Mouse (Mus musculus) megakaryocyte, adult 5-6 weeks (primary cell): Measurements from ENCODE around the gene Cops4. TPM values are rescaled to one million over a fixed set of nuclear protein-coding genes. Genes with fewer than 3 reads are reported as not detected.

Experiments
- ATAC-seq: 2 replicates; pipeline ENCODE4 v1.8.0; 2016; ENCODE audit warnings: mild to moderate bottlenecking, inconsistent platforms; ENCODE audit not compliant: poor library complexity, severe bottlenecking
- total RNA-seq, 2 experiments: library from RNA; stranded (forward) in 1 of 2; stranded (reverse) in 1 of 2; fragments of 153-499, 151-499 nt in 1 of 2; fragments of 221-1000, 200-1000 nt in 1 of 2; gene quantifications; 2 replicates each; pipeline versions ENCODE4 v1.2.3 to v1.2.4; 2015 to 2017

The Cops4 gene
- total RNA-seq (2015) (45.6 and 56.6 TPM in 2 replicates), total RNA-seq (2017) (81.4 and 81.5 TPM in 2 replicates)

- peak; percentile 99 for ATAC-seq
Observed at GRCm38 (mm10) chr5:100518049-100519026, at the start of gene Cops4. Cops4 (plus strand) TSS chr5:100518309.

DNA sequence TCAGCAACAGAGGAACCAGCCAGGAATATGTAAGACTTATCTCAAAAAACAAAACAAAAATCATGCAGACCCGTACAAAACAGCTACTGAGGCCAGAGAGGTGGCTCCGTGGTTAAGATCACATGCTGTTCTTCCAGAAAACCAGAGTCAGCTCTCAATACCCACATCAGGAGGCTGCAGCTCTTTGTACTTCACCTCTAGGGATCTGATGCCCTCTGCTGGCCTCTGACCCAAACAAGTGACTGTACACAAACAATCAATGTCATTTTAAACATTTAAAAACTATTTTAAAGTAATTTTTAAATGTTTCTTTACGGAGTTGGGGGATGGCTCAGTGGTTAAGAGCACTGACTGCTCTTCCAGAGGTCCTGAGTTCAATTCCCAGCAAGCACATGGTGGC is 41.8 kb upstream of the Cops4 start:
- peak; percentile 43; the same call in 1 of the 2 replicates for ATAC-seq

DNA sequence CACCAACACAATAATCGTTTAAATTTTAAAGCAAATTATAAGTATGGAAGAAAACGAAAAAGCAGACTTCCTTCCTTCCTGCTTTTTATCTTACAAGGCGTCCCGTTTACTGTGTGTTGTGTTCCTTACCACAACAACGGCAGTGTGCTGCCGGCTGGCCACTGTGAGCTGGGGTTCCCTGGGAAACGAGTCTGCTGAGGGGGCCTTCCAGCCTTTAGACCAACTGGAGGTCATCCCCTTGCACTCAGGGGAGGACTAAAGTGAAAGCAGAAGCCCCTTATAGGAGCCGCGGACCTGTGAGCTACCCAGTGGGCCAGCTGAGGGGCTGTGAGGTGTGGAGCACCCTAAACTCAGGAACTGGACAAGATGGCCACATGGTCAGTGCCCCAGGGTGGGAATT is 40.5 kb upstream of the Cops4 start:
- ATAC-seq, result no peak

DNA sequence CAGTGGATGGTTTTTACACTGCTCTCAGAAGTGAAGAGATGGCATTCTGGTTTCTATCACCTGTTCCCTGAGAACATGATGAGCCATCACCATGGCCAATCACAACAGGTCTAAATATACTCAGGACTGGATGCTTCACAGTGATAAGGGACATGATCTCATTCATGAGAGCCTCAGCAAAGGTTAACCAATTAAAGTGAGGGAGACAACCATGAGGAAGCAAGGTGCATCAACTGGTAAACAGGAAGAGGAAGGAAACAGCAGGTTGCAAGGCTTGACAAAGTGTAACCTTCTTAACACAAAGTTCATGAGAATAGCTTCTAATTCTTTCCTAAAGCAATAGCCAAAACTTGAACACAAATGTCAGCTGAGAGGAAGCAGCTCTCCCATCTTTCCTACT is 34.5 kb upstream of the Cops4 start:
- peak; percentile 45; the same call in 1 of the 2 replicates for ATAC-seq

DNA sequence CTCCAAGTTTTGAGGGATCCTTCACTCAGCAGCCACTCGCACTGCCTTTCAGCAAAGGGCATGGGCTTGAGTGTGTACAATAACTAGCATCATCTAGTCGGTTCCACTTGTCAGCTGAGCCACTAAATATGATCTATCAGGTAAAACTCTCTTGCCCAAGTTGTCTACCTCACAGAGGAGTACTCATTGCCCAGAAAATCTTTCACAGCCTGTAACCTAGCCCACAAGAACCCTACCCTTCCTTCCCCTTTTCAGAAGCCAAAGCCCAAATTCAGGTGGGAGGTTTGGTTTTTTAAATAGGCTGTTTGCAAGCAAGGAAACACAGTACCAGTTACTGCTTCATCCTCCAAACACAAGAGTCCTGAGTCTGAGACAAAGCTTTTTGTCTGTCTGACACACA is 31.0 kb upstream of the Cops4 start:
- peak; percentile 57 for ATAC-seq

DNA sequence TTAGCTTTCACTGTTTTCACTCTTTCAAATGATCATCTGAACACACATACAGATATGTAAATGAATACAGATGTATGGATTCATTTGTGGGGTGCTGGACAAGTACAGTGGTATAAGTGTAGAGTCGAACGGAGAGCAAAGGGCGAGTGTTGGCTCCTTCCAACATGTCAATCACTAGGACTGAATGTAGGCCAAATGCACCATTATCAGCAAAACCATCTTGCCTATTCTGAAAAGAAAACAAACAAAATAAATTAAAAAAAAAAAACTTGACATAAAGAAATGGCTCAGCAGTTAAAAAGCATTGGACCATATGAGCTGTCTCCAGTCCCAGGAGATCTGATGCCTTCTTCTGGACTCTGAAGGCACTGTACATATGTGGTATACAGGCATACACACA is 29.9 kb upstream of the Cops4 start:
- ATAC-seq, result no peak

DNA sequence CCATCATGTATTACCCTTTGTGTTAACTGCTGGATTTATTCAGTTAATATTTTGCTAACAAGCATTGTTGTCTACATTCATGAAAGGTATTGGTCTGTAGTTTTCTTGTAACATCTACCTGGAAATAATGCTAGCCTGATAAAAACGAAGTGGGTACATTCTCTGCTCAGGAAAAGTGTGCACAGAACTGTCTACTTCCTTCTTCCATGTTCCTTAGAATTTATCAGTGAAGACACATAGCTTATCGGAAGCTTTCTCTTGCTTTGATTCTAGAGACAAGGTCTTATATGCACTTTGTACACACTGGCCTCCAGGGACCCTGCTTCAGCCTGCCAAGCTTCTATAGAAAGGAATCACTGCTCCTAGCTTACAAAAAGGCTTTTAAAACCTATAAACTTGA is 28.8 kb upstream of the Cops4 start:
- no peak for ATAC-seq

DNA sequence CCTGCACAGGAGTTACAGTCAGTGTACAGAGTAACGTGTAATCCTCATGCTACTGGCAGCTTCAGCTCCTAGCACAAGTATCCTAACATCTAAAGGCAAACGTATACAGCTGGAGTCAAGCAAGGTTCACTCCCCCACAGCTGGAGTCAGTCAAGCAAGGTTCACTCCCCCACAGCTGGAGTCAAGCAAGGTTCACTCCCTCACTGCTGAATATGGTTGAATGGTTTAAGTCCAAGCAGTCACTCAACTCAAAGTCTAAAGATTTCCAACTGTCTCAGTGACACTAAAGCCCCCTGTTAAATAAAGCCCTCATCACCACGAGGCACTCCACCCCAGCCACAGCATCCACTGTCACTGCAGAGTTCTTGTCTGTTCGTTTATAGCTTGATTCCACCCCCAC is 26.4 kb upstream of the Cops4 start:
- ATAC-seq, result no peak

- peak; percentile 81 for ATAC-seq
Observed at GRCm38 (mm10) chr5:100498436-100499180, 19.5 kb upstream of the Cops4 start.

GRCm38 (mm10) chr5:100499243-100499642 is 18.9 kb upstream of the Cops4 start:
- no peak for ATAC-seq

GRCm38 (mm10) chr5:100499831-100500304 is 18.2 kb upstream of the Cops4 start:
- peak; percentile 38 for ATAC-seq

DNA sequence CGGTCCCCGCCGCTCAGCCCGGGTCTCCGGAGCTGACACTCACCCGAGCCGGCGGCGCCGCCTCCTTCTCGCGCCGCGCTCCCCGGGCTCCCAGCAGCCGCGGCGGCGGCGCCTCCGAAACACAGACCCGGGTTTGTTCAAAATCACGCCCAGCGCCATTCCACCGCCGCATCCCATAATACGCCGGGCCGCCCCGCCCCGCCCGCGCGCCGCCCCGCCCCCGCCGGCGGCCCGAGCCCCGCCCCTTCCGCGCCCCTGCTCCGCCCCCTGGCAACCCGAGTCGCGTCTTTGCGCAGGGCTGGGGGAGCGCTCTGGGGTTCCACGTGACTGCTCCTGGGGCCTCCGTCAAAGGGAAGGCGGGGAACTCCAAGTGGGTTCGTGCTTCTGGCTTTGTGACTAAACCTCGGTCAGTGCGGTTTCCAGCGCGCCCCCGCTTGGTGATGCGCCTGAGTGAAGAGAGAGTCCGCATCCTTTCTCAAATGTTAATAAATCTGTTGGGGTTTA is 17.6 kb upstream of the Cops4 start, which contains the start of gene Lin54:
Lin54 (minus strand) TSS at position 182 of the 504 bp plus-strand sequence.
- peak; percentile 69 for ATAC-seq

DNA sequence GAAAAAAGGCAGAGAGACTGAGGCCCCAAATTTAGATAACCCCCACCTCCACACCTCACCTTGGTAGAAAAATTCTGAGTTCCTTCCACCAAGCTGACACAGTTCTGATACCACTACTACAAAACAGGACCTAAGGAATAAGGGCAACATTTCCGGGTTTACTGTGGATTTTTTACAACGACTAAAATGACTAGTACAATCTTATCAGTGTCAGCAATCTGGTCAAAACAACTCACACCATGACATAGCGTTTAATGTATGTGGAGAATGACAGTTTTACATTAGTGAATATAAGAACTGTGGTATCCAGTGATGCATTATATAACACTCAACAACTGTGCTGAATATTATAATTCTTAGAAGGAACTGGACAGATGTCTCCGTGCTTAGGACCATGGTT is 16.8 kb upstream of the Cops4 start:
- no peak for ATAC-seq

GRCm38 (mm10) chr5:100509247-100509646 is 8.9 kb upstream of the Cops4 start:
- ATAC-seq, result peak; percentile 96

DNA sequence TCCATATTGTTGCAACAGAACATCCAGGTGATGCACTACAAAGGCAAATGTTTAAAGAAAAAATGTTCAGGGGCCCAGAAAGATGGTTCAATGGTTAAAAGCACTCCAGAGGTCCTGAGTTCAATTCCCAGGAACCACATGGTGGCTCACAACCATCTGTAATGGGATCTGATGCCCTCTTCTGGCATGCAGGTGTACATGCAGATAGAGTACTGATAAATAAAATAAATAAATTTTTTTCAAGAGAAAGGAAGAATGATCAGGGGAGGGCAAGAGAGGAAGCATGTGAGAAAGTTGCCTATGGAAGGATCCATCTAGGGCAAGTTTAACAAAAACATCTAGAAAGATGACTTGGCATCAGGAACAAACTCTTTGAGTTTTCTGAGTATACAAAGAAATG is 5.5 kb upstream of the Cops4 start:
- no peak for ATAC-seq

DNA sequence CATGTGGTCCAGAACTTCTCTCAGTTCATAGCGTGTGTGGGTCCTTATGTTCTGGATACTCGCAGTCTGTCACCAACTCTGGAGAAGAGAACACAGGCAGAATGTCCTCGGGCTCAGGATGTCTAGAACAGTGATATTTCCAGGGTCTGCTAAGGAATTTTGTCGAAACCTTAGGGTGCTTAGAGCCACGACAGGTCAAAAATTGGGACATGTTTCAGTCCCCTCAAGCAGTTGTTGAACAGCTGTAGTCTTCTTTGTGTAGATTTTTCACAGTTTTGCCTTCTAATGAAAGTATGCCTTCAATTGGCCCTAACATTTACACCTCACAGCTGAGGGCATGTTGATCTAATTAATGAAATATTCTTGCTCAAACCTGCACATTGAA is 910 bp downstream of the Cops4 start:
- ATAC-seq, result no peak

DNA sequence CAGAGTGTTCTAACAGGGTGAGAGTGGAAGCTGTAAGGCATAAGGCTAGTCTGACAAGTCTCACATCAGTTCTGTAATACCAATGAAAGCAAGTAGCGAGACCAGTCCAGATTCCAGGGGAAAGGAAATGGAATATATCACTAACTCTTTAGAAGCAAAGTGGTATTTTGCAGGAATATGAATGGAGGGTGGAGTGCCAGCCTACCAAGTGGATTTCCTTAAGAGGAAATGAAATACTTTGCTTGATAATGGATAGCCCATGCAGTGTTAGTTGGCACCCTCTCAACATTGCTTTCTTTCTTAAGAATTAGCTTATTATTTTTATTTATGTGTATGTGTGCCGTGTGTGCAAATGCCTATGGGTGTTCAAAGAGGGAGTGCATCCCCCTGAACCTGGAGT is 2.1 kb downstream of the Cops4 start:
- no peak for ATAC-seq

GRCm38 (mm10) chr5:100523331-100523730 is 5.2 kb downstream of the Cops4 start:
- no peak for ATAC-seq

DNA sequence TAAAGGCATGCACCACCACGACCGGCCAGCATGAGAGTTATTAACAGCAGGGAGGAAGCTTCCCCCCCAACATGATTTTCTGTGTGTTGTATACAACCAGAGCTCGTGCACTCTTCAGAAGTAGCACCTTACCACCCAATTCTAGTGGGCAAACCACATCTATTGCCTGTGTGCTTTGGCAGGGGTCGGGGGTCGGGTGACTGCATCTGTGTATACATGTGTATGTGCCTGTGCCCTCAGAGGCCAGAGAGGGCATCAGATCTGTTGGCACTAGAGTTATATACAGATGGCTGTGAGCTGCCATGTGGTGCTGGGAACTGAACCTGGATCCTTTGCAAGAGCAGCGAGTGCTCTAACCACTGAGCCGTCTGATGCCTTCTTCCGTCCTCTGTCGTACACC is 6.8 kb downstream of the Cops4 start:
- no peak for ATAC-seq

- ATAC-seq, result no peak
Observed at GRCm38 (mm10) chr5:100525620-100526019, 7.5 kb downstream of the Cops4 start.

DNA sequence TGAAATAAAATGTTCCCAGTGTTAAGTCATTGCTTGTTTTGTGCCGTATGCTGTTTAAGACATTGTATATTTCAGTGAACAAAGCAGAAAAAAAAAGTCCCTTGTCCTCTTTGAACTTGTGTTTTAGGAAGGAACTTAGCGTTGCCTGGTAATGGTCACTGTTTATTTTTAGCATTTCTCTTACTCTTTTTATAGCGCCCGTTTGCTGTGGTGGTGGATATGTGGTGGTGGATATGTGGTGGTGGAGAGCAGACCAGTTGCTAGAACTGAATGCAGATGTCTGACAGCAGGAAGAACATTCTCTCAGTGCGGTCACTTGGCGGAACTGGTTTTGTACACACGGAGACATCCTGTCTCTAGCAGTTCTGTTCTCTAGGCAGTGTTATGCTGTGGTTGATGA is 8.1 kb downstream of the Cops4 start:
- peak; percentile 98 for ATAC-seq
